Mouse (Mus musculus): ENCODE results near the gene Rhbdf1. TPM values are rescaled to one million over a fixed set of nuclear protein-coding genes. Genes with fewer than 3 reads are reported as not detected.

Gene Rhbdf1
- polyA plus RNA-seq, 1 experiment from 2014 or later: 28.2 TPM

- no peaks in the 10 kb centered on the region for H3K4me1 ChIP-seq (ENCODE audit: control insufficient read depth, insufficient read depth, low read length)
- H3K9ac ChIP-seq (ENCODE audit: low read depth, low read length): no peak overlapping the region
- H3K9me3 ChIP-seq (replicated peaks; ENCODE audit: control insufficient read depth, low read length): no peaks in the 10 kb centered on the region
- WGBS (ENCODE audit: insufficient replicate concordance): 85% methylated on average over 8 of the region's 8 CpGs
- ATAC-seq (replicated peaks; ENCODE audit: insufficient number of reproducible peaks, low FRiP score, low TSS enrichment): no peak
- no peak overlapping the region for H3K27ac ChIP-seq (ENCODE audit: low read depth, low read length)
- no peak overlapping the region for H3K4me3 ChIP-seq (ENCODE audit: low read depth, low read length)
- peaks cover 7% of the 10 kb centered on the region; the same call in 1 of the 2 replicates for H3K27me3 ChIP-seq (ENCODE audit: control insufficient read depth, insufficient read depth, low read length)
- no peaks in the 10 kb centered on the region for H3K36me3 ChIP-seq (ENCODE audit: control insufficient read depth, insufficient read depth, low read length)
- H3K4me2 ChIP-seq: no peak overlapping the region
Measured at GRCm38 (mm10) chr11:32184469-32184868, 37.6 kb downstream of the Rhbdf1 start.

DNA sequence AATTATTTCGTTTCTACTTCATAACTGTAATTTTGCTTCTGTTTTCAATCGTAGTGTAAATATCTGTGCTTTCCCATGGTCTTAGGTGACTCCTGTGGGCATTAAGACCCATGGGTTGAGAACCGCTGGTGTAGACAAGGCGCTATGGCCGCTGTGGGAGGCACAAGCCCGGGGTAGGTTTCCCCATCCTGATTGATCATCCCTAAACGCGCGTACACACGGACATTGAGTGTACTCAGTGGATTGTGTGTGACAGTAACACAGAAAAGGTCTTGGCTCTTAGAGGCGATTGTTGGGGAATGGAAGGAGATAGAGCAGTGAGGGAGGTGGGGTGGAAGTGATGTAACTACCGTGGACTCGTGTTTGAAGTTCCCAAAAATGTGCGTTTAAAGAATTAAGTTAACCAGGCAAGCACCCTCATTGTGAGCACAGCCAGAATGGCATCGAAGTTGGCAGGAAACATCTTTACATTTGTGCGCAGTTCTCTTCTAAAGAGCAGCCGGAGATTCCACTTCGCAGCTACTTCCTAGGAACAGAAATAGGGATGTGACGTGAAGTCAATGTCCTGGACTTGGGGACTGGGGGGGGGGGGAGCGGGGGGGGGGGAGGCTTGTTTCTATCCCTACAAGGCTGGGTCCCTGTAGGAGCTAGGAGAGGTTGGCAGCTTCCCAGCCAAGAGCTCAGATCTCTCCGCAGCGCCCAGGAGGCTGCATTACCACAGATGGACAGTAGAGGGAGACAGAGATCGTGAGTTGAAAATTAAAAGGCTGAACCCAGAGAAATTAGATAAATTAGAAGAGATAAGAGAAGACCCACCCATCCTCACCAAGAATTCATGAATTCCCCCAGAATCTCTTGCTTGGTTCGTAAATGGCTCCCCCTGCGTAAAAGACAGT lies 39.9 kb downstream of the Rhbdf1 start:
- Histone ChIP-seq H3K27ac (ENCODE audit: low read depth, low read length) (no peak overlapping the region), H3K9me3 (replicated peaks; ENCODE audit: control insufficient read depth, low read length) (no peaks in the 10 kb centered on the region), H3K27me3 (ENCODE audit: control insufficient read depth, insufficient read depth, low read length) (peaks cover 7% of the 10 kb centered on the region; the same call in 1 of the 2 replicates), H3K36me3 (ENCODE audit: control insufficient read depth, insufficient read depth, low read length) (no peaks in the 10 kb centered on the region), H3K4me2 (no peak overlapping the region), H3K4me1 (ENCODE audit: control insufficient read depth, insufficient read depth, low read length) (no peaks in the 10 kb centered on the region), H3K4me3 (ENCODE audit: low read depth, low read length) (no peak overlapping the region), H3K9ac (ENCODE audit: low read depth, low read length) (no peak overlapping the region)
- ATAC-seq (replicated peaks; ENCODE audit: insufficient number of reproducible peaks, low FRiP score, low TSS enrichment): no peak
- WGBS (ENCODE audit: insufficient replicate concordance): 45% methylated on average over 24 of the region's 25 CpGs

DNA sequence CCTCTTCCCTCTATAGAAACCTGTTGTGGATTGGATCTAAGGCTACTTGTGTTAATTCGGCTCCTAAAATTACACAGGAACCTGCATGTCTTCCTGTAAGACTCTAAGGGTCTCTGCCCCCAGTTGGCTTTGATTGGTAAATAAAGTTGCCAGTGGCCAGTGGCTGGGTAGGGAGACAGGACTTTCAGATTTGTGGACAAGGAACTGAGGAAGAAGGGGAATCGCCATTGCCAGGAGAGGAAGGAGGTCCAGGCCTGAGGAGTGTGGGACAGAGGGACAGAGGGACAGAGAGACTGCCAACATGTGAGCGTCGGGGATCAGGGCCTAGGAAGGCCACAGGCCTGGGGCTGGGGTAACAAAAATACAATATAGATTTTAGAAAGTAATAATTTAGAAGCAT lies 40.9 kb downstream of the Rhbdf1 start:
- Histone ChIP-seq H3K9me3 (replicated peaks; ENCODE audit: control insufficient read depth, low read length) (no peaks in the 10 kb centered on the region), H3K4me2 (no peak overlapping the region), H3K27me3 (ENCODE audit: control insufficient read depth, insufficient read depth, low read length) (peaks cover 7% of the 10 kb centered on the region; the same call in 1 of the 2 replicates), H3K4me3 (ENCODE audit: low read depth, low read length) (no peak overlapping the region), H3K9ac (ENCODE audit: low read depth, low read length) (no peak overlapping the region), H3K4me1 (ENCODE audit: control insufficient read depth, insufficient read depth, low read length) (no peaks in the 10 kb centered on the region), H3K27ac (ENCODE audit: low read depth, low read length) (no peak overlapping the region), H3K36me3 (ENCODE audit: control insufficient read depth, insufficient read depth, low read length) (no peaks in the 10 kb centered on the region)
- WGBS (ENCODE audit: insufficient replicate concordance): 74% methylated on average over 4 of the region's 4 CpGs
- no peak for ATAC-seq (replicated peaks; ENCODE audit: insufficient number of reproducible peaks, low FRiP score, low TSS enrichment)

GRCm38 (mm10) chr11:32178506-32178905 lies 43.6 kb downstream of the Rhbdf1 start:
- H3K4me3 ChIP-seq (ENCODE audit: low read depth, low read length): no peak overlapping the region
- H3K9me3 ChIP-seq (replicated peaks; ENCODE audit: control insufficient read depth, low read length): no peaks in the 10 kb centered on the region
- H3K36me3 ChIP-seq (ENCODE audit: control insufficient read depth, insufficient read depth, low read length): no peaks in the 10 kb centered on the region
- H3K27me3 ChIP-seq (ENCODE audit: control insufficient read depth, insufficient read depth, low read length): peaks cover 4% of the 10 kb centered on the region; the same call in 1 of the 2 replicates
- 68% methylated on average over 1 of the region's 1 CpGs for WGBS (ENCODE audit: insufficient replicate concordance)
- H3K9ac ChIP-seq (ENCODE audit: low read depth, low read length): no peak overlapping the region
- no peak overlapping the region for H3K27ac ChIP-seq (ENCODE audit: low read depth, low read length)
- ATAC-seq (replicated peaks; ENCODE audit: insufficient number of reproducible peaks, low FRiP score, low TSS enrichment): no peak
- no peaks in the 10 kb centered on the region for H3K4me1 ChIP-seq (ENCODE audit: control insufficient read depth, insufficient read depth, low read length)
- no peak overlapping the region for H3K4me2 ChIP-seq

DNA sequence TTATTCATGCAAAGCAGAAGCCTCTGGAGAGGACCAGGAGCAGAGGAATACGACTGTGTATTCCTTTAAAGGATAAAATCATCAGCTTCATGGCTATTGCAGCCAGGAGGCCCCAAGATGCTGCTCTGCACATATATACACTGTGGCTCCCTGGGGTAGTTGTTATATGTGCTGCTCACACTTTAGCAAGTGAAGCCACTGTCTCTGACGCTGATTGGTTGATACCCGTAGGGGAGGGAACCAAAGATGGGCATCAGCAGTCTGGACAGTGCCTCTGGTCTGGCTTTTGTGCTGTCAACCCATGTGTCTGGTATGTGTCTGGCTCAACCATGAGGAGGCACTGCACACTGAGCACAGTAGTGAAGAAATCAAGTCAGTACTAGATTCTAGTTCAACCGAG lies 55.4 kb downstream of the Rhbdf1 start:
- H3K4me1 ChIP-seq (ENCODE audit: control insufficient read depth, insufficient read depth, low read length): peaks cover 2% of the 10 kb centered on the region; the same call in 1 of the 2 replicates
- no peak overlapping the region for H3K9ac ChIP-seq (ENCODE audit: low read depth, low read length)
- WGBS (ENCODE audit: insufficient replicate concordance): 57% methylated on average over 4 of the region's 4 CpGs
- H3K27me3 ChIP-seq (ENCODE audit: control insufficient read depth, insufficient read depth, low read length): peaks cover 4% of the 10 kb centered on the region
- H3K4me2 ChIP-seq: no peak overlapping the region
- no peak for ATAC-seq (replicated peaks; ENCODE audit: insufficient number of reproducible peaks, low FRiP score, low TSS enrichment)
- no peak overlapping the region for H3K27ac ChIP-seq (ENCODE audit: low read depth, low read length)
- H3K4me3 ChIP-seq (ENCODE audit: low read depth, low read length): no peak overlapping the region
- H3K36me3 ChIP-seq (ENCODE audit: control insufficient read depth, insufficient read depth, low read length): no peaks in the 10 kb centered on the region
- no peaks in the 10 kb centered on the region for H3K9me3 ChIP-seq (replicated peaks; ENCODE audit: control insufficient read depth, low read length)

DNA sequence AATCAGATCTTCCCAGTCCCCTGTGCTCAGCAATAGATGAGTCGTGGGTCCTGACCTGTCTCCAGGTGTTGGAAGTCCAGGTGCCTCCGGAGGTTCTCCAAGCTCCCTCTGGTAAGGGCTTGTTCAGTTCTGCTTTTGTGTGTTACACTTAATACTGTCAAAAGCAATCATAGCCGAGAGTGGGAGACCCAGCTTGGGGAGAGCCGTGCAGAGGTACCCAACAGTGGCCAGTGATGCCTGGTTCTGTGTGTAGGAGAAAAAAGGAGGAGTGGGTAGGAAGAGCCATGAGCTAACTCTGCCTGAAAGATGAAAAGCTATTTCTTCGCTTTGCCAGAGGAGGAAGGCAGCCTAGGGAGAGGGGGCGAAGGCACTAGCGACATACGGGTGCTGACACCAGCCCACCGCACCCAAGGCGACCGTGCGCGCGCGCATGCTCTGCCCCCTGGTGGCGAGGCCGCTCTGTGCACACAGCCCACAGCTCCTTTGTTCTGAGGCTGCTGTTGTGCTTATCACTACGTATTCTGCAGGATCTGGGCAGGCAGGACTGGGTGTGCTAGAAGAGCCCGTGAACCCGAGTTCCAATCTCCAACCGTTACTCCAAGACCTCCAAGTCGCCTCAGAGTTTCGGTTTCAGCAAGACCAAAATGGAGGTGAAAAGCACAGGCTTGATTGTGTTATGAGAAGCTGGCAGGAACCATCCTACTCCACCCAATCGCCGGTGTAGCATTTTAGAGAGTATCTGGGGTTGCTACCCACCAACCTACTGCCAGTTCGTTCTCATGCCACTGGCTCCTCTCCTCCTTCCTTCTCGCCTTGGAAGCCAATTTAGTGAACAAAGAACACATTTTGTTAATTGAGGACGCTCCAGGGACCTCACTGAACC lies 59.9 kb downstream of the Rhbdf1 start:
- H3K9me3 ChIP-seq (replicated peaks; ENCODE audit: control insufficient read depth, low read length): no peaks in the 10 kb centered on the region
- WGBS (ENCODE audit: insufficient replicate concordance): 12% methylated on average over 28 of the region's 28 CpGs
- H3K4me3 ChIP-seq (ENCODE audit: low read depth, low read length): peak overlapping the region; percentile 18
- H3K9ac ChIP-seq (ENCODE audit: low read depth, low read length): 0 out of 2 replicates have a peak overlapping the region, but pooled peaks have one; percentile 2
- H3K36me3 ChIP-seq (ENCODE audit: control insufficient read depth, insufficient read depth, low read length): no peaks in the 10 kb centered on the region
- peaks cover 5% of the 10 kb centered on the region; the same call in 1 of the 2 replicates for H3K4me1 ChIP-seq (ENCODE audit: control insufficient read depth, insufficient read depth, low read length)
- peak overlapping the region; percentile 62 for H3K4me2 ChIP-seq
- ATAC-seq (replicated peaks; ENCODE audit: insufficient number of reproducible peaks, low FRiP score, low TSS enrichment): peak; percentile 83
- H3K27me3 ChIP-seq (ENCODE audit: control insufficient read depth, insufficient read depth, low read length): peaks cover 23% of the 10 kb centered on the region
- no peak overlapping the region for H3K27ac ChIP-seq (ENCODE audit: low read depth, low read length)

DNA sequence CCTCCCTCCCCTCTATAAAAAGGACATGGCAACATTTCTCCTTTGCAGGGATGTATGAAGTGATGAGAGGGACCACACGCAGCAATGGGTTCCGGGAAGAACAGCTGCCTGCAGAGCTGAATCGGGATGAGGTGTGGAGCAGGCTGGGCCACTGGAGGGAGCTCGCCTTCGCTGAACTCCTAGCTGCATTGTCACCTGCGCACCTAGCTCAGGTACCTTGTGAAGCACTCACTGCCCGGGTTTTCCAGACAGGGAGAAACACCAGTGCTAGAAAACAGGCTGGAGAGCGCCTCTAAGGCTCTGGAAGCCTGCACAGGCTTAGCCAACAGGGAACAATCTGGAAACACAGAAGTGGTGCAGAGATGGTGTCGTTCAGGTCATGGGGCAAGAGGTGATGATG lies 60.6 kb downstream of the Rhbdf1 start:
- ATAC-seq (replicated peaks; ENCODE audit: insufficient number of reproducible peaks, low FRiP score, low TSS enrichment): no peak
- H3K4me1 ChIP-seq (ENCODE audit: control insufficient read depth, insufficient read depth, low read length): 0 out of 2 replicates have a peak, but pooled peaks cover 5% of the 10 kb centered on the region
- H3K9ac ChIP-seq (ENCODE audit: low read depth, low read length): no peak overlapping the region
- H3K4me3 ChIP-seq (ENCODE audit: low read depth, low read length): peak overlapping the region; percentile 18
- H3K9me3 ChIP-seq (replicated peaks; ENCODE audit: control insufficient read depth, low read length): no peaks in the 10 kb centered on the region
- no peak overlapping the region for H3K27ac ChIP-seq (ENCODE audit: low read depth, low read length)
- H3K4me2 ChIP-seq: peak overlapping the region; percentile 62
- H3K36me3 ChIP-seq (ENCODE audit: control insufficient read depth, insufficient read depth, low read length): no peaks in the 10 kb centered on the region
- 3% methylated on average over 9 of the region's 9 CpGs for WGBS (ENCODE audit: insufficient replicate concordance)
- H3K27me3 ChIP-seq (ENCODE audit: control insufficient read depth, insufficient read depth, low read length): peaks cover 23% of the 10 kb centered on the region

DNA sequence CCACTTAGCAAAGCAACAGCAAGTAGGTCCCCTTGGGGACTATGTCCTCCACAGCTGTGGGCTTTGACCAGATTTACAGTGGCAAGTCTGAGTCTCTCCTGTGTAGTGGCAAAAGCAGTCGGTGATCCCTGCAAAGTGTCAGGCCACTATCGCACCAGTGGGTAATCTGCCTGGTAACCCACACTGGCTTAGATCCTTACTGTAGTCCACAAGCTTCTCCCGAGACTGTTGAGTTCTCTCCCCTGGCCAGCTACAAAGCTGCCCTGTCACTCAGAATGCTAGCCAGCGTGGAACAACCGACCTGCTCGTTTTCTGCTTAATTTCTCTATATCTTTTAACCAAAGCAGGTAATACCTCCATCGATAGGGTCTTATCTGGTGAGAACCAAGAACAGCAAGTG lies 61.8 kb downstream of the Rhbdf1 start:
- H3K4me3 ChIP-seq (ENCODE audit: low read depth, low read length): no peak overlapping the region
- ATAC-seq (replicated peaks; ENCODE audit: insufficient number of reproducible peaks, low FRiP score, low TSS enrichment): no peak
- 0 out of 2 replicates have a peak, but pooled peaks cover 5% of the 10 kb centered on the region for H3K4me1 ChIP-seq (ENCODE audit: control insufficient read depth, insufficient read depth, low read length)
- peaks cover 23% of the 10 kb centered on the region for H3K27me3 ChIP-seq (ENCODE audit: control insufficient read depth, insufficient read depth, low read length)
- H3K9ac ChIP-seq (ENCODE audit: low read depth, low read length): no peak overlapping the region
- no peak overlapping the region for H3K4me2 ChIP-seq
- no peaks in the 10 kb centered on the region for H3K36me3 ChIP-seq (ENCODE audit: control insufficient read depth, insufficient read depth, low read length)
- no peaks in the 10 kb centered on the region for H3K9me3 ChIP-seq (replicated peaks; ENCODE audit: control insufficient read depth, low read length)
- no peak overlapping the region for H3K27ac ChIP-seq (ENCODE audit: low read depth, low read length)
- WGBS (ENCODE audit: insufficient replicate concordance): 69% methylated on average over 7 of the region's 7 CpGs

All from heart, embryonic 11.5 days (tissue).